17 mouse cellular contexts compared by ENCODE assay signal in the genomic region with DNA sequence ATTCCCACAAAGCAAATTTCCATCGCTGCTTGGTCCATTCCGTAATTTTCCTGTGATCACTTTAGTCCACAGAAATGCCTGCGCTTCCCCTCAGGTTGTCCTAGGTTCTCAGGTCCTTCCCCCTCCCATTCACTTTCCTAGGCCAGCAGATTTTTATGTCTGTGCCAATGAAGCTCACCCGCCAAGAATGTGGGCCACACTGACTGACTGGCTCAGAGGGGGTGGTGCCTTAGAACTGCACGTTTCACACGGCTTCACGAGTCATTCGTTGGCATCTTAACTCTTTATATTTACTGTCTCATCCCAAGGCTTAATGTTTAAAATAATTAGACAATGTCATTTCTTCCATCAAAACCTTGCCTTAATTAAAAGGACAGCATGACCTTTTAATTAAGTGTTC. TPM values are rescaled to one million over a fixed set of nuclear protein-coding genes. Genes with fewer than 3 reads are reported as not detected.
DNase-seq lines count a peak whose midpoint lies in the region; ATAC-seq lines count a peak whose summit lies in the region.
"Had no signal": no experiment of that assay in that cellular context is flagged by ENCODE, and none has a peak within 500 bp of the region (broad histone marks: within the 10 kb centered on the region; RNA-seq: fewer than 3 reads in every experiment).

No protein-coding gene starts in this region.

- H3K27me3 ChIP-seq in liver, embryonic 11.5 days (replicated peaks; ENCODE audit: control insufficient read depth, insufficient read depth, low read length): no peaks in the 10 kb centered on the region
- H3K27me3 ChIP-seq: forebrain, embryonic 15.5 days; hindbrain, embryonic 12.5 days; limb, embryonic 15.5 days had no signal

- no peak overlapping the region for H3K9ac ChIP-seq in liver, embryonic 11.5 days (ENCODE audit: low read depth, low read length)
- H3K9ac ChIP-seq: forebrain, embryonic 15.5 days; hindbrain, embryonic 12.5 days; limb, embryonic 15.5 days had no signal

- no peak for ATAC-seq in liver, embryonic 11.5 days (replicated peaks; ENCODE audit: low FRiP score)
- ATAC-seq: forebrain, embryonic 15.5 days; inflammation-experienced regulatory T-cells, adult 6 months had no signal

- no peaks in the 10 kb centered on the region for H3K4me1 ChIP-seq in liver, embryonic 11.5 days (replicated peaks; ENCODE audit: control insufficient read depth, insufficient read depth, low read length)
- H3K4me1 ChIP-seq: forebrain, embryonic 15.5 days; hindbrain, embryonic 12.5 days; limb, embryonic 15.5 days had no signal

- WGBS in liver, embryonic 11.5 days: 84% methylated on average over 8 of the region's 8 CpGs

- no peak overlapping the region for H3K27ac ChIP-seq in liver, embryonic 11.5 days (ENCODE audit: low read depth, low read length)
- H3K27ac ChIP-seq: forebrain, embryonic 15.5 days; hindbrain, embryonic 12.5 days had no signal

- no peaks in the 10 kb centered on the region for H3K9me3 ChIP-seq in liver, embryonic 11.5 days (ENCODE audit: control insufficient read depth, low read length)
- H3K9me3 ChIP-seq: forebrain, embryonic 15.5 days; hindbrain, embryonic 12.5 days; limb, embryonic 15.5 days had no signal

- intact Hi-C loops in heart, postnatal 25 days (cut with DNase I): no loop called here

- no peak overlapping the region for H3K4me3 ChIP-seq in liver, embryonic 11.5 days (ENCODE audit: low read depth, low read length)
- H3K4me3 ChIP-seq: forebrain, embryonic 15.5 days; hindbrain, embryonic 12.5 days; limb, embryonic 15.5 days had no signal

- H3K36me3 ChIP-seq in liver, embryonic 11.5 days (ENCODE audit: control insufficient read depth, insufficient read depth, low read length): no peaks in the 10 kb centered on the region; the same call in 1 of the 2 replicates

- no peak overlapping the region for H3K4me2 ChIP-seq in liver, embryonic 11.5 days
- H3K4me2 ChIP-seq: forebrain, embryonic 15.5 days; hindbrain, embryonic 12.5 days; limb, embryonic 15.5 days had no signal

- peak; percentile 16 for DNase-seq in adrenal gland, postnatal 10 days
- no peak for DNase-seq in adrenal gland, adult 8-10 months
- DNase-seq in heart, adult 9 months (ENCODE audit: low spot score in 2 of 2): peak; percentile 17
- DNase-seq in heart, postnatal 25 days (ENCODE audit: low spot score): no peak
- DNase-seq in 3T3-L1 (ENCODE audit: low read depth, low spot score): peak; percentile 84
- peak; percentile 85 for DNase-seq in fibroblast of lung, adult 2 months (ENCODE audit: low read depth)
- no peak for DNase-seq in liver, embryonic 11.5 days (ENCODE audit: low spot score)
- no peak for DNase-seq in testis, postnatal 10 days (ENCODE audit: low spot score)
- DNase-seq: cerebellum, adult 9-10 months; kidney, postnatal 14 days; lung, adult 18-20 months; lung, postnatal 36 days; thymus, postnatal 4 days had no signal

RNA-seq across cellular contexts. Expression of gene Aldh18a1, which starts 7.6 kb away (rescaled TPM):
- total RNA-seq in adrenal gland, postnatal 10 days (2021): 10 to 100 TPM; 24.7 to 24.8 TPM
- 10 to 100 TPM; 12.2 to 36.5 (median 16.9) TPM for total RNA-seq in adrenal gland, adult 8-10 months (2022)
- total RNA-seq in heart, postnatal 25 days (2021): 1 to 10 TPM; 7.0 to 7.3 TPM
- 103 and 114 TPM in 2 replicates for polyA plus RNA-seq in liver, embryonic 11.5 days (2014; fragmentation: Nextera tagmentation; extraction: Ambion mirVana)

RNA-seq across cellular contexts. Expression of gene Tctn3, which starts 16.2 kb away (rescaled TPM):
- 1 to 10 TPM; 5.4 to 7.1 TPM for total RNA-seq in adrenal gland, postnatal 10 days (2021)
- 10 to 100 TPM in 2 of 4 experiments, 1 to 10 TPM in 2; 6.8 to 12.1 (median 8.9) TPM for total RNA-seq in adrenal gland, adult 8-10 months (2022)
- total RNA-seq in heart, postnatal 25 days (2021): 1 to 10 TPM; 6.3 to 8.9 TPM
- polyA plus RNA-seq in liver, embryonic 11.5 days (2014; fragmentation: Nextera tagmentation; extraction: Ambion mirVana): 4.9 and 5.0 TPM in 2 replicates

RNA-seq across cellular contexts. Expression of gene Entpd1, which starts 16.3 kb away (rescaled TPM):
- 10 to 100 TPM; 27.2 to 32.8 TPM for total RNA-seq in adrenal gland, postnatal 10 days (2021)
- total RNA-seq in adrenal gland, adult 8-10 months (2022): 10 to 100 TPM; 27.5 to 34.8 (median 31.5) TPM
- 10 to 100 TPM; 29.9 to 30.3 TPM for total RNA-seq in heart, postnatal 25 days (2021)
- 3.0 and 3.8 TPM in 2 replicates for polyA plus RNA-seq in liver, embryonic 11.5 days (2014; fragmentation: Nextera tagmentation; extraction: Ambion mirVana)

Comparison
In these comparisons a context has a peak if more than half of its experiments do, and no peak if none do; other contexts are left out.
1. DNase-seq: peak in adrenal gland, postnatal 10 days (single experiment), heart, adult 9 months (2 of 2), 3T3-L1 (single experiment) and fibroblast of lung, adult 2 months (single experiment); none in adrenal gland, adult 8-10 months (single experiment), heart, postnatal 25 days (single experiment), liver, embryonic 11.5 days (single experiment) and testis, postnatal 10 days (single experiment).